Mouse (Mus musculus): ENCODE data around the gene Rgs14. TPM values are rescaled to one million over a fixed set of nuclear protein-coding genes. Genes with fewer than 3 reads are reported as not detected.

The Rgs14 gene
- total RNA-seq, 1 experiment, result 0.62 TPM

DNA sequence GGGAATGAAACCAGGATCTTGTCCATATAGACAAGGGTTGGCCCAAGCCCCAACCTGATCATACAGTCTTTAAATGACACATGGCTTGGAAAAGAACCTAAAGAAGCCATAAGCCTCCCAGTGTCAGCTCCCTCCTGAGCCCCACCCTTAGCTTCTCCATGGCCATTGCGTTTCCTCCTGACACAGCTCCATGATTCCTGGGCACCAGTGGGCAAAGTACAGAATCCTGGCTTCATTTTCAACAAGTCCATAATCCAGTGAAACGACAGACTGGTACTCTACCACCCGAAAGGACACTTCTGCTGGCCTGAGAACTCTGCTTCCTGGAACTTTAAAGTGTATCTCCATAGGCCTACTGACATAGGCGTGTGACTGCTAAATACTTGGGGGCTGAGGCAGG, 37.8 kb downstream of the Rgs14 start:
- H3K9ac ChIP-seq (ENCODE audit: insufficient read depth, low read depth, low read length, poor library complexity, severe bottlenecking), result no peak overlapping the region
- in situ Hi-C loops (cut with MboI; ENCODE audit: low sequenced_read_pairs in 2 of 2, unreplicated experiment in 2 of 2), result no loop called here
- DNase-seq (ENCODE audit: low read depth, low spot score), result no peak
- no peak for TF ChIP-seq MAFK (IDR thresholded peaks at IDR 0.05; ENCODE audit: insufficient read depth, low read depth, low read length)
- TF ChIP-seq ZC3H11A (IDR thresholded peaks at IDR 0.05; ENCODE audit: borderline replicate concordance, low read depth, low read length), result no peak
- TF ChIP-seq ZNF384 (IDR thresholded peaks at IDR 0.05; ENCODE audit: low read depth, low read length), result no peak
- TF ChIP-seq CHD2 (IDR thresholded peaks at IDR 0.05; ENCODE audit: low read depth, low read length), result no peak
- no peak for TF ChIP-seq HCFC1 (IDR thresholded peaks at IDR 0.05; ENCODE audit: borderline replicate concordance, insufficient read depth, low read length)
- H3K27ac ChIP-seq (ENCODE audit: insufficient read depth, low read depth, low read length, poor library complexity, severe bottlenecking), result no peak overlapping the region
- no peaks in the 10 kb centered on the region for H3K4me1 ChIP-seq (ENCODE audit: control insufficient read depth in 2 of 2, insufficient read depth in 2 of 2, low read length in 2 of 2, poor library complexity in 1 of 2)
- no peaks in the 10 kb centered on the region for H3K9me3 ChIP-seq (ENCODE audit: control insufficient read depth, insufficient read depth, low read depth, low read length)
- H3K4me3 ChIP-seq (ENCODE audit: insufficient read depth in 1 of 2, low read depth in 1 of 2, low read length in 2 of 2, poor library complexity in 1 of 2, severe bottlenecking in 1 of 2), result no peak overlapping the region
- no peaks in the 10 kb centered on the region for H3K36me3 ChIP-seq (ENCODE audit: control insufficient read depth, insufficient read depth, low read length, poor library complexity, severe bottlenecking)

- DNase-seq (ENCODE audit: low read depth, low spot score), result no peak
- Histone ChIP-seq H3K4me1 (ENCODE audit: control insufficient read depth in 2 of 2, insufficient read depth in 2 of 2, low read length in 2 of 2, poor library complexity in 1 of 2) (no peaks in the 10 kb centered on the region), H3K4me3 (ENCODE audit: insufficient read depth in 1 of 2, low read depth in 1 of 2, low read length in 2 of 2, poor library complexity in 1 of 2, severe bottlenecking in 1 of 2) (no peak overlapping the region), H3K9me3 (ENCODE audit: control insufficient read depth, insufficient read depth, low read depth, low read length) (no peaks in the 10 kb centered on the region), H3K9ac (ENCODE audit: insufficient read depth, low read depth, low read length, poor library complexity, severe bottlenecking) (no peak overlapping the region), H3K36me3 (ENCODE audit: control insufficient read depth, insufficient read depth, low read length, poor library complexity, severe bottlenecking) (no peaks in the 10 kb centered on the region), H3K27ac (ENCODE audit: insufficient read depth, low read depth, low read length, poor library complexity, severe bottlenecking) (no peak overlapping the region)
- TF ChIP-seq HCFC1 (IDR thresholded peaks at IDR 0.05; ENCODE audit: borderline replicate concordance, insufficient read depth, low read length), result no peak
- no peak for TF ChIP-seq ZC3H11A (IDR thresholded peaks at IDR 0.05; ENCODE audit: borderline replicate concordance, low read depth, low read length)
- TF ChIP-seq CHD2 (IDR thresholded peaks at IDR 0.05; ENCODE audit: low read depth, low read length), result no peak
- no peak for TF ChIP-seq ZNF384 (IDR thresholded peaks at IDR 0.05; ENCODE audit: low read depth, low read length)
- no peak for TF ChIP-seq MAFK (IDR thresholded peaks at IDR 0.05; ENCODE audit: insufficient read depth, low read depth, low read length)
- in situ Hi-C loops (cut with MboI; ENCODE audit: low sequenced_read_pairs in 2 of 2, unreplicated experiment in 2 of 2), result no loop called here
These were observed 39.1 kb downstream of the Rgs14 start for GRCm38 (mm10) chr13:55408546-55409120.

- DNase-seq (ENCODE audit: low read depth, low spot score), result no peak
- TF ChIP-seq CHD2 (IDR thresholded peaks at IDR 0.05; ENCODE audit: low read depth, low read length), result no peak
- TF ChIP-seq MAFK (IDR thresholded peaks at IDR 0.05; ENCODE audit: insufficient read depth, low read depth, low read length), result no peak
- no peak for TF ChIP-seq ZC3H11A (IDR thresholded peaks at IDR 0.05; ENCODE audit: borderline replicate concordance, low read depth, low read length)
- no peak for TF ChIP-seq ZNF384 (IDR thresholded peaks at IDR 0.05; ENCODE audit: low read depth, low read length)
- no peak for TF ChIP-seq HCFC1 (IDR thresholded peaks at IDR 0.05; ENCODE audit: borderline replicate concordance, insufficient read depth, low read length)
- Histone ChIP-seq H3K4me3 (ENCODE audit: insufficient read depth in 1 of 2, low read depth in 1 of 2, low read length in 2 of 2, poor library complexity in 1 of 2, severe bottlenecking in 1 of 2) (no peak overlapping the region), H3K36me3 (ENCODE audit: control insufficient read depth, insufficient read depth, low read length, poor library complexity, severe bottlenecking) (no peaks in the 10 kb centered on the region), H3K9me3 (ENCODE audit: control insufficient read depth, insufficient read depth, low read depth, low read length) (no peaks in the 10 kb centered on the region), H3K9ac (ENCODE audit: insufficient read depth, low read depth, low read length, poor library complexity, severe bottlenecking) (no peak overlapping the region), H3K4me1 (ENCODE audit: control insufficient read depth in 2 of 2, insufficient read depth in 2 of 2, low read length in 2 of 2, poor library complexity in 1 of 2) (no peaks in the 10 kb centered on the region), H3K27ac (ENCODE audit: insufficient read depth, low read depth, low read length, poor library complexity, severe bottlenecking) (no peak overlapping the region)
- in situ Hi-C loops (cut with MboI; ENCODE audit: low sequenced_read_pairs in 2 of 2, unreplicated experiment in 2 of 2), result loop anchor here in 1 of 2 experiments (5.0 kb wide), 1 partner anchor 55 kb away; no protein-coding TSS in a partner anchor
These were observed 42.3 kb downstream of the Rgs14 start for GRCm38 (mm10) chr13:55411826-55412225.

DNA sequence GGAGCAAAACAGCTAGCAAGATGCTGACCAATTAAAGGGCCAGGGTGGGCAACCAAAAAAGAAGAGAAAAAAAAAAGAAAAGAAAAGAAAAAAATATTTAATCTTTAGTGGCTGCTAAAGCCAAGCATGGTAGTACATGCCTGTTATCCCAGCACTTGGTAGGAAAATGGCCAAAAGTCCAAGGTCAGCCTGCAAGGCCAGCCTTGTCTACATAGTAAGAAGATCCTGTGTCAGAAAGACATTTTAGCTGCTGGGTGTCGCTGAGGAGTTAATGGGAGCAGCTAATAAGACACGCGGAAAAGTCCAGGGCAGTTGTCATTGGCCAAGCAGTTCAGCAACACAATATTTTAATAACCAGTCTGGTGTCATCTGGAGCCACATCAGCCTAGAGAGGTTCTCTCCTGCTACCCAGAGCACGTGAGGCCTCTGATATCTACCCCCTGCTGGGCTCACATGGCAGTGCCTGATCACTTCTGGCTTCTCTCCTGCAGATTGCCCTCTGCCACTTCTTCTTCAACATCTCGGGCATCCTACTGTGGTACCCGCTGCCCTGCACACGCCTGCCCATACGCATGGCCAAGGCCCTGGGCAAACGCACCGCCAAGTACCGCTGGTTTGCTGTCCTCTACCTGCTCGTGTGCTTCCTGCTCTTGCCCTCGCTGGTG, 43.2 kb downstream of the Rgs14 start:
- H3K9ac ChIP-seq (ENCODE audit: insufficient read depth, low read depth, low read length, poor library complexity, severe bottlenecking), result no peak overlapping the region
- H3K4me1 ChIP-seq (ENCODE audit: control insufficient read depth in 2 of 2, insufficient read depth in 2 of 2, low read length in 2 of 2, poor library complexity in 1 of 2), result no peaks in the 10 kb centered on the region
- no peak for DNase-seq (ENCODE audit: low read depth, low spot score)
- no peaks in the 10 kb centered on the region for H3K9me3 ChIP-seq (ENCODE audit: control insufficient read depth, insufficient read depth, low read depth, low read length)
- no peak overlapping the region for H3K4me3 ChIP-seq (ENCODE audit: insufficient read depth in 1 of 2, low read depth in 1 of 2, low read length in 2 of 2, poor library complexity in 1 of 2, severe bottlenecking in 1 of 2)
- TF ChIP-seq ZNF384 (IDR thresholded peaks at IDR 0.05; ENCODE audit: low read depth, low read length), result no peak
- TF ChIP-seq MAFK (IDR thresholded peaks at IDR 0.05; ENCODE audit: insufficient read depth, low read depth, low read length), result no peak
- no peak for TF ChIP-seq HCFC1 (IDR thresholded peaks at IDR 0.05; ENCODE audit: borderline replicate concordance, insufficient read depth, low read length)
- TF ChIP-seq ZC3H11A (IDR thresholded peaks at IDR 0.05; ENCODE audit: borderline replicate concordance, low read depth, low read length), result no peak
- TF ChIP-seq CHD2 (IDR thresholded peaks at IDR 0.05; ENCODE audit: low read depth, low read length), result no peak
- in situ Hi-C loops (cut with MboI; ENCODE audit: low sequenced_read_pairs in 2 of 2, unreplicated experiment in 2 of 2), result loop anchor here in 1 of 2 experiments (5.0 kb wide), 1 partner anchor 55 kb away; no protein-coding TSS in a partner anchor
- no peak overlapping the region for H3K27ac ChIP-seq (ENCODE audit: insufficient read depth, low read depth, low read length, poor library complexity, severe bottlenecking)
- no peaks in the 10 kb centered on the region for H3K36me3 ChIP-seq (ENCODE audit: control insufficient read depth, insufficient read depth, low read length, poor library complexity, severe bottlenecking)
